Mouse (Mus musculus) right cerebral cortex, postnatal 4 days (tissue): ENCODE data around the gene Fam83e.
A peak's percentile ranks its signal among the peaks of the same experiment; 100 is the strongest.

Experiments used
- DNase-seq: peaks from one replicate; pipeline ENCODE4 v3.0.0-alpha.2; 2022

The Fam83e gene

DNA sequence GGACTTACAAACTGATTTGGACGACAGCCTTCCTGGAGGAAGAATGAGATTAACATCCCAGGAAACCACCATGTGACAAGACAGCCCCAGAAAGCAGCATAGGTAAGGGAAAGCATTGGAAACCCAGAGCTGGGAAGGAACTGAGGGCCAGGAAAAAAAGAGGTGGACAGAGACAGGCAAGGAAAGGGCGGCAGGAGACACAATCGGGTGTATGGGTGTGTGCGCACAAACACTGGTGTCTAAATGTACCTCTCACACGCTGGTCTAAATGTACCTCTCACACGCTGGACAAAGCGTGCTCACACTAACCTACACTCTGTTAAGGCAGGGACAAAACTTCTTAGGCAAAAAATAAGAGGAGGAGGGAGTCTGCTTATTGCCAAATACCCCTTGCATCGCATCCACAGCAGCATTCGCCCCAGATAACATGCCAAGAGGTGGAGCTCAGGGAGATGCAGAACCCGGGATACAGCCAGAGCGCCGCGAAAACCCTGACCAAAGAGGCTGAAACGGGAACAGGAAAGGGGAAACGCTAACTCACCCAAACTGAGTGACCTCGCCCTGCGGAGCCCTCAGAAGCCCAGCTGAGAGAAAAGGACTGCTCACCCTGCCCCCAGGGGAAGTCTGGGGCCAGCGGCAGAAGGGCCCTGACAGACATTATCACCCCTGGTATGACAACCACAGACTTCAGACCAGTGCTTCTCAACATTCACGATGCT lies 5.1 kb upstream of the Fam83e start:
- DNase-seq = no peak

GRCm38 (mm10) chr7:45716460-45716857 lies 4.6 kb upstream of the Fam83e start:
- DNase-seq = no peak

DNA sequence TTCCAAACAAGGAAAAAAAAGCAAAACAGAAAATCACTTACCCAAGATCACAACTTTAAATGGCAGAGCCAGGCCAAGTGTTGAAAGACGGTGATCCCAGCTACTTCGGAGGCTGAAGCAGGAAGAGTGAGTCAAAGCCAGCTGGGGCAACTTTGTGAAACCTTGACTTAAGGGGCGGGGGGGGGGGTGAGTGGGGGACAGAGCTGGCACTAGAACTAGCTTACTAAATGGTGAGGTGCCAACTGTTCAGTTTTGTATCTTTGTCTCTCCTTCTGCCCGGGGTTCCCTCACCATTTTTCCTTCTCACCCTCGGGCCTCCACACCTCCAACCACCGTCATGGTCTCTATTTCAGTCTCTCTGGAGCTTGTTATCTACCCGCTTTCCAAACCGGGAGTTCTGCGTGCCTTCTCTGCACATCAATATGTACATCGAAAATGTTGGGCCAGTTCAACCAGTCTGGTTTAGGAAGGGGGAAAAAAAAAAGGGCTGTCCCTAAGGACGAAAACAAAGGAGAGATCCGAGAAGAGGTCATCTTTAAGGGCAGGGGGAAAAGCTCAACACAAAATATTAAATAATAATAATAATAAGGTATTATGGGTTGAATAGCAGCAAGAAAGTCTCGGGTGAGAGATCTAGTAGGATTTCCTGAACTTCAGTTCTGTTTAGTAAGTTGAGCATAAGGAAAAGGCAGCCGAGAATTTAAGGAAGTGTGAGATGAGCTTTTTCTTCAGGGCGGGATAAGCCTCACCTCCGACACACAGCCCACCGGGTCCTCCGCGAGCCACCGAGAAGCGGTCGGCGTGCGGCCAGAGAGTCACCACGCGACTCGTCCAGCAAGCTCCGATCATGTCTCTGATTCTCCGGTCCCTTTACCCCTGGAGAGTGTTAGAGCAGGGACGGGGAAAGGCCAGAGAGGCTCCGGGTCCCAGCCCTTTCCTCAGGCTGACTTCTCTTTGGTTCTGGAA lies 3.8 kb upstream of the Fam83e start:
- DNase-seq = no peak

DNA sequence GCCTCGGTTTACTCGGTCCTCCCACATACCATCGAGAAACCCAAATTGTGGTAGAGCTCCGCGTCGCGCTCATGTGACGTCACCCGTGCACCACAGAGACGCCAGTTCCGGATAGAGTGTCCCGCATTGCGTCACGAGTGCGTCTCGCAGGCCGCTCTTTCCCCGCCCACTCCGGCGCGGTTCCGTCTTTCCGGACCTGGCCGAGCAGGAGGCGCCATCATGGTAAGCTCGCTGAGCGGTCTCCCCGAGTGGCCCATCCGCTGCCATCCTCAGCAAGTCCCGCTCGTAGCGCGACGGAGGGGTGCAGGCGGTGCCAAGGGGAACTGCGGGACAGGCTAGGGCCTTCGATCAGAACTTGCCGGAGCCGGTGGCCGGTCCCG lies 3.1 kb upstream of the Fam83e start, which contains the start of gene Sphk2:
TSS of gene Sphk2 (minus strand) at position 85 of the 380 bp plus-strand sequence.
- peak; percentile 98 for DNase-seq

DNA sequence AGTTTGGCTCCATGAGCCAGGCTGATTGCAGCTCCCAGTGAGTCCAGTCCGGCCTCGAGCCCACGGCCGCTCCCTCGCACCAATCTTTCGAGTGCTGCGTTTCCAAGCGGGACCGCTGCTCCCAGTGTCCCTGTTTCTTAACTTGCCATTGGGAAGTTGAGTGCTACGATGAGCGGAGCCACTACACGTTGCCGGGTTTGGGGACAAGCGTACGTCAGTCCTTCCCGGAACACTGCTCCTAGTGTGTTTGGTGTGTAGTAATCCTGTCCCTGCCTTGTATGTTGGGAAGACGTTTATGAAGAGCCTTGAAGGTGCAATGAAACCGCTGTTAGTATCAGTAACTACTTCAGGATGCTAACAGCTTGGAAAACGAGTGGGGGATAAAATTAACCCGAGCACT lies 2.7 kb upstream of the Fam83e start:
- DNase-seq = no peak

DNA sequence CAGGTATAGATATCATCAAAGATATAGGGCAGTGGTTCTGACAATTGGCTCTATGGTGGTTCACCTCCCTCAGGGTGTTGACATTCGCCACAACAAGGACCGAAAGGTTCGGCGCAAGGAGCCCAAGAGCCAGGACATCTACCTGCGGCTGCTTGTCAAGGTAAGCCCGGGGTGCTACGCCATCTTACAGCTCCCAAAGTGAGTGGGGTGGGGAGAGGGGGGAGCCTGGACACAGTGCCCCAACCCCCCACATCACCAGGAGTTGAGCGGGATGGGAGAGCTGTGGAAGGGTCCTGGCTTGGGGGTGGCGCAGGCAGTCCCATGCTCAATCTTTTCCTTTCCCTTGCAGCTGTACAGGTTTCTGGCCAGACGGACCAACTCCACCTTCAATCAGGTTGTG lies 1.8 kb upstream of the Fam83e start:
- DNase-seq = no peak

DNA sequence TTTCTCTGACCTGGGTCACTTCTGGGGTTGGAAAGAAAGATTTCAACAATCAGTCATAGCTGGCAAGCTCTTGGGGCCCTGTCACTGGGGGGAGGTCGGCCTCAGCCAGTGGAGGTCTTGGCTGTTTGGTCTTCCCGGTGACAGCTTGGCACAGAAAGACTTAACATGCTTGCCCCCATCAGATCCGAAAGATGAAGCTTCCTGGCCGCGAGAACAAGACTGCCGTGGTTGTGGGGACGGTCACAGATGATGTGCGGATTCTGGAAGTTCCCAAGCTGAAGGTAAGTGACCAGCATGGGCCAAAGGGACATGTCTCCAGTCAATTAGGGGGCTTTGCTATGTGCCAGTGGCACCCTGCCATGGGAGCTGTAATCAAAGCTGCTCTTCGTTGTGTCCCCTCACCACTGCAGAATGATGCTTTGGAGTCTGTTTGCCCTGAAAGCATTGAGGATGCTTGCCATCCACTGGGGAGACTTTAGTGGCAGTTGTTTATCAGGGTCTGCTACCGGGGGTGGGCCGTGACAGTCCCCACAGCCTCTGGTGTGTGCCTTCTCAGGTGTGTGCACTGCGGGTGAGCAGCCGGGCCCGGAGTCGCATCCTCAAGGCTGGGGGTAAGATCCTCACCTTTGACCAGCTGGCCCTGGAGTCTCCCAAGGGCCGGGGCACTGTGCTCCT lies 1.1 kb upstream of the Fam83e start:
- peak; percentile 9 for DNase-seq

DNA sequence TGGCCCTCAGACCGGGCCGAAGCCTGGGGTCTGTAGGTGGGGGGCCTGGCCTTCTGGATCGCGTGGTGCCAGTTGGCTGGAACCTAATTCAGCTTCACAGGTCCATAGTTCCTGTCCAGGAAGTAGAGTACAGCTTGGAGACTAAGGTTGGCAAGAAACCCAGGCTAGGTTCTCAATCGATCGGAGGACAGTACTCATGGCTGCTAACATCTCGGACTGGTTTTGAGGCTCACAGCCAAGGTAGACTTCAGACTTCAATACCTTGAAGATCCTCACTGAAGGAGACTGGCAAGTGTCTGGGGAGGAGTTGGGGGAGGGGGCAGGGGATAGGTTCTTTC lies 191 bp downstream of the Fam83e start:
- DNase-seq = no peak

GRCm38 (mm10) chr7:45721642-45722347 lies 783 bp downstream of the Fam83e start:
- peak; percentile 9 for DNase-seq

DNA sequence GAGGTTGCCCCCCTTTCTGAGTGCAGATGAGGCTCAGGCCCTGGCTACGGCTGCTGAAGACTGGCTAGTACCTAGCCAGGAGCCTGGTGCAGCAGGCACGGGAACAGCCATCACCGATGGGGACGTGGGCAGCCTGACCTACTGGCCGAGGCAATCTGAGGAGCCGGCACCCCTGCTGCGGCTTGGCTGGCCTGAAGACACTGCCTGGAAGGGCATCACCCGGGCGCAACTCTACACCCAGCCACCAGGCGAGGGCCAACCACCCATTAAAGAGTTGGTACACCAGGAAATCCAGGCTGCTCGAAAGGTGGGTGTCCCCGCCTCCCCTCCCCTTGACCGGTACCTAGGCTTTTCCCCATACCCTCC lies 1.3 kb downstream of the Fam83e start:
- DNase-seq = peak; percentile 8

GRCm38 (mm10) chr7:45723301-45723700 lies 2.3 kb downstream of the Fam83e start:
- peak; percentile 5 for DNase-seq

DNA sequence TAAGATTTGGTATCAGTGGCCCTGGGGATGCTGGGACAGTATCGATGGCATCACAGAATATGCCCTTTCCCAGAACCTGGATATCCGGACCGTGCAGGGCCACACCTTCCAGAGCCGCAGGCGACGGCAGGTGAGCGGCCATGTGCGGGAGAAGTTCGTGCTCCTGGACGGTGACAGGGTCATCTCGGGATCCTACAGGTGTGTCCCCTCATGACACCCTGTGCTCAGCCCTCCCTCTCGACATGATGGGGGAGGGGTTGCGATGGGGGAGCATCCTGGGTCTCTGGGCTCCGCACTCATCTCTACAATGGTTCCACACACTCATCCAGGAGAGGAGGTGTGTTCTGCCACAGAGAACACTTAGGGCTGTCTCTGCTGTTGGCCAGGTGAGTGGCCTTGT lies 2.8 kb downstream of the Fam83e start:
- DNase-seq = no peak

DNA sequence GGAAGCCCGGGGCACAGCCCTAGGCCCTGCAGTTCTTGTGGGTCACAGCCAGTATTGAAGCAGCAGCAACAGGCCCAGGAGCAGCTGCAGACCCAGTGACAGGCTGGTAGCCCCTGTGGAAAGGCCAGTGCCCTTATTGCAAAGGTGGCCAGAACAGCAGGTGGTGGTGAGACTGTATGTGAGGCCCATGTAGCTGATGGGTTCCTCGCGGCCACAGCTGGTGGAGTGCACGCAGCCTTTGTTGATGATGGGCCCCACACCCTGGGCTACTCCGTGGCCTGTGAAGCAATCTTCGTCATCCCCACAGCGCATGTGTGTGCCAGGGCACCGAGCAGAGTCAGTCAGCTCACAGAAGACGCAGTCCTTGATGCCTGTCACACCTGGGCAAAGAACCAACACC lies 4.1 kb downstream of the Fam83e start:
- no peak for DNase-seq

- no peak for DNase-seq
Observed at GRCm38 (mm10) chr7:45725713-45726112, 4.7 kb downstream of the Fam83e start, which contains the start of gene Spaca4. Gene Spaca4 (minus strand): TSS chr7:45725813.

DNA sequence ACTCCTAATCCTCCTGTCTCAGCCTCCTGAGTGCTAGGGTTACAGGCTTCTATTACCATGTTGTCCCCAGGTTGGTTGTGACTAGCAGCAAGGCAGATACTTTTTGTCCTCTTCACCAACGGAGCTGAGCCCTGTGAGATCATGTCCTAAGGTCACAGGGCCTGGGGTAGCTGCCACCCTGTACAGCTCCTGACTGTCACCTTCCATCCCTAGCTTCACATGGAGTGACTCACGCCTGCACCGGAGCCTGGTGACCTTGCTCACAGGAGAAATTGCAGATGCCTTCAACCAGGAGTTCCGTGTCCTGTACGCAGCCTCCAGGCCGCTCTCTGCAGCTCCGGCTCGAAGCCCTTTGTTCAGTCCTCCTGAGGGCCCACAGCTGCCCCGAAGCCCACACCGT lies 5.4 kb downstream of the Fam83e start:
- DNase-seq = no peak

GRCm38 (mm10) chr7:45727625-45728024 lies 6.6 kb downstream of the Fam83e start:
- DNase-seq = no peak

DNA sequence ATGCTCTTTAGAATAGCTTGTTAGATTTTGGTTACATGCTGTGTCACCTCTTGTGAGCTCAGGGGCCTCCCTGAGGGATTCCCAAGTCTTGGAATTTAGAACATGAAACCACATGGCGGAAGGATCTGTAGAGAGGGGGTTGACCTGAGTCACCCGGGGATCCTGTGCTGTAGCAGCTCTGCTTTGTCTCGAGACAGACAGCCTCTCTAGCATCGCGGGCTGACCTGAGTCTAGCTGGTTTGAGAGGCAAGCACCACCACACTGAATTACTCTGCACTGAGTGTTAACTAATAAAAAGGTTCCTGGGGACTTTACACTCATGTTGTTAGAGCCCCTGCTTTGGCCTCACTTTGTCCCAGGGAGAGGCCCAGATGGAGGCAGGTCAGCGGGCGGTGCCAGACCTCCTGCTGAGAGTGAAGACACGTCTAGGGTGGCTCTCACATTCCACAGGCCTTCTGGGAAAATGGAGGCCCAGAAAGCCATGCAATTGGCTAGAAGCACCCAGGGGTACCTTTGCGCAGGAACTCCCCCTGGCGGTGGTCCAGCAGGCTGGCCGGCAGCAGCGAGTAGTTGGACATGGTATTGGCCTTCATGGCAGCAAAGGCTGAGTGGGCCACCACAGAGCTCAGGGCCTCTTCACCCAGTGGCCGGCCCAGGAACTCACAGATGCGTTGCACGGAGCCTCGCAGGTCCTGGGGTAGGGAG lies 9.9 kb downstream of the Fam83e start:
- DNase-seq = no peak

DNA sequence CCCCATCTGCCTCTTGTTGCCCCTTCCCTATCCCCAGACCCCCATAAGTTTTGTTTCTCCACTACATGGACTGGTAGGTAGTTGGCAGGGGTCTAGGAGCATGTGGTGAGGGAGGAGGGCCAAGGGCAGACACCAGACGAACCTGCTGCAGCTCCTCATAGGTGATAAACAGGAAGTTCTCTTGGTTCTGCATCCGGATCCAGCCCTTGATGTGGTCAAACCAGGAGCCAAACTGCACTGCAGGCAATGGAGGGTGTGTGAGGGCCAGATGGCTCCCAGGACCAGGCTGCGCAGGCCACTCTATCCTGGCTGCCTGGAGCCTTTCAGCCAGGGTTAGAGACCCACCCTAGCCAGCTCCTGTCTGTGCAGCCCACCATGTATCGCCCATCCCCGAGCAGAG lies 12.5 kb downstream of the Fam83e start:
- DNase-seq = no peak

GRCm38 (mm10) chr7:45739162-45739763 lies 18.3 kb downstream of the Fam83e start:
- peak; percentile 91 for DNase-seq

DNA sequence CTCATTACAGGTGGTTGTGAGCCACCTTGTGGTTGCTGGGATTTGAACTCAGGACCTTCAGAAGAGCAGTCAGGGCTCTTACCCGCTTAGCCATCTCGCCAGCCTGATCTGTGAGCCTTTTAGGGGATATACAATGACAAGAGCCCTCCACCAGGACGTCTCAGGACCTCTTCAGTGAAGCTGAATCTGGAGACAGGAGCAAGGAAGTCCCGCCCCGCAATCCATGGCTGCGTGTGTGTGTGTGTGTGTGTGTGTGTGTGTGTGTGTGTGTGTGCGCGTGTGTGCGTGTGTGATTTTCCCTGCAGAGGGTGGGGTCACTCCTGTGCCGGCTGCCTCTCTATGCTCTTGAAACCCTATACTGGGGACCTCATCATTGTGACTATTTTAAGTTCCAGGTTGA lies 18.8 kb downstream of the Fam83e start:
- no peak for DNase-seq

GRCm38 (mm10) chr7:45741308-45741707 lies 20.3 kb downstream of the Fam83e start:
- DNase-seq = no peak

DNA sequence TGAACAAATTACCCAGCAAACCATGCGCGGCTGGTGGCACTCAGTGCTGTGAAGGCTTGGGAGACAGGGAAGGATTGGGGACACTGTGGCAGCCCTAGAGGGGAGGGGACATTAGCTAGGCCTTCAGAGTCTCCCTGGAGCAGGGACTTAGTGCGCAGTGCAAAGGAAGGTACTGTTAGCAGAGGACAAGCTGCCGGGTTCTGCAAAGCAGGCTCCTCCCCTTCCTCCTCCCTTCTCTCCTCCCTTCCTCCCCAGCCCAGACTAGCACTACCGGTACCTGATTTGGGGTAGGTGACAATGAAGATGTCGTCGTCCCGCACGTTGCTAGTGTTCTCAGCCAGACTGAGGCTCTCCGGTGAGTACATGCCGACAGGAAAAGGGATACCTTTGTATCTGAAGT lies 20.8 kb downstream of the Fam83e start:
- no peak for DNase-seq
